Mouse (Mus musculus) brain, embryonic 14.5 days (tissue): ENCODE data around the gene Rbms1.

Experiments used
- CTCF ChIP-seq: fragments of 200-500 bp; IDR thresholded peaks from 2 replicates; pipeline ENCODE4 v1.5.1; 2012; ENCODE audit warnings: inconsistent platforms, mild to moderate bottlenecking, moderate library complexity, borderline replicate concordance; ENCODE audit not compliant: insufficient read depth, insufficient read length; ENCODE audit errors: extremely low read depth
- POLR2A ChIP-seq: fragments of 200-500 bp; IDR thresholded peaks from 2 replicates; pipeline ENCODE4 v1.6.1; 2012; ENCODE audit warnings: mild to moderate bottlenecking, inconsistent platforms, borderline replicate concordance; ENCODE audit not compliant: poor library complexity, insufficient read depth, insufficient read length, severe bottlenecking; ENCODE audit errors: extremely low read depth

DNA sequence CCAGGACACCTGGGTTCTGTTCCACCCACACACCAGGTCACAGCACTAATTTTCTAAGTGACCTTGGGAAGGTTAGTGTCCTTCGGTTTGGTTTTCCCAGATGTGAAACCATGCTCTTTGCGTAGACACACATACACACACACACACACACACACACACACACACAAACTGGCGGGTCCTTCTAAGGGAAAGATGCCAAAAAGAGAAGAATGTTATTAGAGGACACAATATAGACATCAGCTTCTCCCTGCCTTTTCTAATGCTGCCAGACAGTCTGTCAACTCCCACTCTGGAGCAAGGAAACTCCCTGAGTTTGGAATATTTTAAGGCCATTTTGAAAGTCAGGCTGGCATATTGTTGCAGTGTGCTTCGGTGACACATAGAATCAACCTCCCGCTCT is 624 bp upstream of the Rbms1 start:
- TF ChIP-seq POLR2A (no peak), CTCF (no peak)
